Mouse (Mus musculus) forebrain, embryonic 11.5 days (tissue): ENCODE measurements at regions not wholly inside any gene's neighbourhood (a gene's known extent, or its start where the extent isn't known, plus 50 kb on each side); places are given as distances from the start of the nearest gene placed in this dataset.

Source experiments
- ATAC-seq: fragments of 200-750 bp; cut with Nextera tagmentation; replicated peaks from 2 replicates; pipeline ENCODE4 v1.8.0; 2017; ENCODE audit warnings: moderate TSS enrichment; ENCODE audit not compliant: low FRiP score
- DNase-seq: peaks from one replicate; pipeline ENCODE4 v3.0.0-alpha.2; 2017; ENCODE audit warnings: low spot score
- H3K27ac ChIP-seq: fragments of 300-500 bp; sonication (generic); 2 replicates; pipeline ENCODE4 v1.5.1; 2014; ENCODE audit warnings: low read depth, low read length
- H3K27me3 ChIP-seq: fragments of 300-500 bp; sonication (generic); 2 replicates; pipeline ENCODE4 v1.6.1; 2014; ENCODE audit warnings: mild to moderate bottlenecking, low read length, mixed read lengths; ENCODE audit not compliant: control insufficient read depth, insufficient read depth
- H3K36me3 ChIP-seq: fragments of 300-500 bp; sonication (generic); 2 replicates; pipeline ENCODE4 v1.6.1; 2014; ENCODE audit warnings: mild to moderate bottlenecking, low read length, moderate library complexity, mixed read lengths; ENCODE audit not compliant: control insufficient read depth, insufficient read depth
- H3K4me1 ChIP-seq: fragments of 300-500 bp; sonication (generic); replicated peaks from 2 replicates; pipeline ENCODE4 v1.6.1; 2014; ENCODE audit warnings: low read length, mixed read lengths; ENCODE audit not compliant: control insufficient read depth, insufficient read depth
- H3K4me2 ChIP-seq: fragments of 300-500 bp; sonication (generic); 2 replicates; pipeline ENCODE4 v1.6.1; 2014; ENCODE audit warnings: low read depth, mild to moderate bottlenecking, low read length, moderate library complexity, mixed read lengths; ENCODE audit not compliant: severe bottlenecking
- H3K4me3 ChIP-seq: fragments of 300-500 bp; sonication (generic); 2 replicates; pipeline ENCODE4 v1.5.1; 2014; ENCODE audit warnings: low read depth, low read length
- H3K9ac ChIP-seq: fragments of 300-500 bp; sonication (generic); 2 replicates; pipeline ENCODE4 v1.6.1; 2014; ENCODE audit warnings: low read length
- H3K9me3 ChIP-seq: fragments of 300-500 bp; sonication (generic); 2 replicates; pipeline ENCODE4 v1.6.1; 2016; ENCODE audit warnings: low read length, mixed read lengths; ENCODE audit not compliant: control insufficient read depth
- WGBS: fragments of 180-500 bp; shearing (Covaris S2); extraction: QIAGEN DNeasy Blood & Tissue Kit; methylation state at CpG from one replicate; pipeline ENCODE4 v1.1.7; 2014; 5-methylcytosine and 5-hydroxymethylcytosine counted together

DNA sequence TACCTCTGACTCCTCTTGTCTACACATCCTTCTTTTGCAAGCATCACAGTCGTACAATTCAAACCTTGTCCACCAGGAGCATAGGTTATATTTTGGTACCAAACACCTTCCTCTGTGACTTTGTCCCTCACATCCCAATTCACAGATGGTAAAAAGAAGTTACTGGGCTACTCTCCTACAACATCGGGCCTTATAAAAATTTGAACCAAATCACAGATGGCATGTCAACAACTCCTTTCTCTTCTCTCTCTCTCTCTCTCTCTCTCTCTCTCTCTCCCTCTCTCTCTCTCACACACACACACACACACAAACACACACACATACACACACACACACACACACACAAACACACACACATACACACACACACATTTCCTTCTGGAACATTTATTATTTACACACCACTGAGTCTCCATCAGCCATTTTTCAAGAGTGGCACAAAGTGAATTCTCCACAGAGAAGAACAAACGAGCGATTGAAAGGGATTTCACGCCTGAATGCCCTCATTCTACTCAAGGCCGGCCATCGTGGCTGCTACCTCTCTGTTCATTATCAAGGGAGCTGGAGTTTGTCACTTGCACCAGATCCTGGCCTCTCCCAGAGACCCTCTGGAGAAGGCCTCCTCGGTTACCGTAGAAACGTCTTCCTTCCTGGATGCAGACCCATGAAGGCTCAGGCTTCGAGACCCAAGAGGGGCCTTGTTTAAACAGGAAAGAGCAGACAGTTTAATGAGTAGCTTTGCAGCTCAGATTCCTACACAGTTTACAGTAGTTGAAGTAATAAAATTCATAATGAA, 314.7 kb upstream of the Gm12728 start:
- peak; percentile 89 for DNase-seq
- no peaks in the 10 kb centered on the region for H3K36me3 ChIP-seq
- no peak overlapping the region for H3K4me2 ChIP-seq
- H3K4me3 ChIP-seq: no peak overlapping the region
- H3K27ac ChIP-seq: peak overlapping the region; percentile 60; the same call in 1 of the 2 replicates
- peak; percentile 97 for ATAC-seq
- no peaks in the 10 kb centered on the region for H3K27me3 ChIP-seq
- no peaks in the 10 kb centered on the region for H3K9me3 ChIP-seq
- H3K9ac ChIP-seq: no peak overlapping the region
- WGBS: 10% methylated on average over 11 of the region's 11 CpGs
- peaks cover 11% of the 10 kb centered on the region; the same call in 1 of the 2 replicates for H3K4me1 ChIP-seq

DNA sequence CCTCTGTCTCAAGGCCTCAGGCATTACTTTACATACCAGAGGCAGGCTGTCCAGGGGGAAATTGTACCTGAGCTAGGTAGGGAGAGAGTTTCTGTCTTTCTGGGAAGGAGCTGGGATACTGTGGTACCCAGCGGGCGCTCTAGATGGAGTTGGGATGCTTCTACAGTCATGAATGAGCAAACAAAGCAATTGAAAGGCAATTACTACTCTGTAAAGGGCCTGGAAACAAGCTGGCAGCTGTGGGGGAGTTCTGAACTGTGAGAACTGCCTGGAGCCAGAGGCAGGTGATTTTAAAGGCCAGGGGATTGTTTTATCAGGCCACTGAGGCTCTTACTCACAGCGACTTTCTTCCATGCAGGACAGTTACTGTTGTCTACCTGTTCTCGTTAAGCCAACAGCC, 313.3 kb upstream of the Gm12728 start:
- Histone ChIP-seq H3K9ac (no peak overlapping the region), H3K4me1 (peaks cover 11% of the 10 kb centered on the region; the same call in 1 of the 2 replicates), H3K36me3 (no peaks in the 10 kb centered on the region), H3K4me2 (no peak overlapping the region), H3K4me3 (no peak overlapping the region), H3K9me3 (no peaks in the 10 kb centered on the region), H3K27me3 (no peaks in the 10 kb centered on the region), H3K27ac (peak overlapping the region; percentile 55)
- 0 out of 2 replicates have a peak, but pooled peaks have one; percentile 40 for ATAC-seq
- WGBS: 46% methylated on average over 4 of the region's 4 CpGs
- peak; percentile 53 for DNase-seq

DNA sequence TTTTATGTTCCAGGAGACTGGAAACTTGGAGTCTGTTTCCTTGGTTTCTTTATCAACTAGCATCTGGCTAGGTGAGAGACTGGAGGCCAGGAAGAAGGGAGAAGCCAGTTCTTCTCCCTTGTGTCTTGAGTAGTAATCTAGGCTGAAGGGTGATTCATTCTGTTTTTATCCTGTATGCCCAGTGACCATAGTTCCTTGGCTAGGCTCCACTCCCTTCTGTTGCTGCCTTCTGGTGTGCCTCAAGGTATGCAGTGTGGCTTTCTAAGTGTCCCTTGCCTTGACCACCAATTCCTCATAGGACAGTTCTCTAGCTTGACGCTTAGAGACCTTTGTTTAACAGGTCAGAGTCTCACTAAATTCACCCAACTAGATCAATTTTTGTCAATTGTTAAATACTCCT, 303.3 kb upstream of the Gm12728 start:
- Histone ChIP-seq H3K36me3 (no peaks in the 10 kb centered on the region), H3K4me1 (peaks cover 5% of the 10 kb centered on the region; the same call in 1 of the 2 replicates), H3K9ac (no peak overlapping the region), H3K27me3 (no peaks in the 10 kb centered on the region), H3K4me2 (no peak overlapping the region), H3K27ac (no peak overlapping the region), H3K4me3 (no peak overlapping the region), H3K9me3 (no peaks in the 10 kb centered on the region)
- DNase-seq (no peak), ATAC-seq (no peak)
- WGBS: 85% methylated on average over 1 of the region's 1 CpGs

DNA sequence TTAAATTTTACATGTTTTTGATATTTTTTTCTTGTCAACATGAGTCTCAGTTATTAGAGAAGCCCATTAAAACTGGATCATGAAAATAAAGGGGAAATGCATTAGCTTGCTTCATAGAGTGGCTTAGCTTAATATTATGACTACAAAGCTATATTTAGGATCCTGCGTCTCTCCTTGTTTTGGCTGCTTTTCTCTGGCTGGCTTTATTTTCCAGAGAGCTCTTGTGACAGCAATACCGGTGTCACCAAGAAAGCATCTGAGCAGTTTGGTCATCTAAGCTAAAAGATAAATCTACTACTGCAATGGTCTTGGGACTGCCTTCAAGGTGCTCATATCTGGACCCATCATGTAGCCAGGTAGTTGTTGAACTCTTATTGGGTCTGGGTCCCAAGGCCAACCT, 293.5 kb upstream of the Gm12728 start:
- Histone ChIP-seq H3K4me3 (no peak overlapping the region), H3K27ac (no peak overlapping the region), H3K4me2 (no peak overlapping the region), H3K4me1 (no peaks in the 10 kb centered on the region), H3K36me3 (no peaks in the 10 kb centered on the region), H3K9me3 (no peaks in the 10 kb centered on the region), H3K27me3 (no peaks in the 10 kb centered on the region), H3K9ac (no peak overlapping the region)
- no peak for ATAC-seq
- 92% methylated on average over 2 of the region's 2 CpGs for WGBS
- DNase-seq: no peak

DNA sequence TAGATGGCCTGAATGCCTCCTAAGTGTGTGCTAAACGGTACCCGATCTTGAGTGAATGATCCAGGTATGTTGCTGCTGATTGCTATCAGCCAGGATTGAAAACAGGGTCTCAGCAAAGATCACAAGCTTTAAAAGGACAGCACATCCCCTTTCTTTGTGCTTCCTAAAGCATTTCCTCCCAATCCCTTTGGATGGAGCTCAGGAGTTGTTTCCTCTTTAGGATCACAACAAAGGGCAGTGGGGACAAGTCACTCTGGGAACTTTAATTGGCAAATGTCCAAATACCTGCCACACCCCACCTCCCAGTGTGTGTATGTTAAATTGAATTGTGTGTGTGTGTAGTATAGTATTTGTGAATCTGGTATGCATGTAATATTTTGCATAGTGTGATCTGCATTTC, 283.5 kb upstream of the Gm12728 start:
- no peak for DNase-seq
- no peak for ATAC-seq
- Histone ChIP-seq H3K27me3 (no peaks in the 10 kb centered on the region), H3K9ac (no peak overlapping the region), H3K4me2 (no peak overlapping the region), H3K4me1 (no peaks in the 10 kb centered on the region), H3K27ac (no peak overlapping the region), H3K36me3 (no peaks in the 10 kb centered on the region), H3K4me3 (no peak overlapping the region), H3K9me3 (no peaks in the 10 kb centered on the region)
- WGBS: 62% methylated on average over 2 of the region's 2 CpGs

DNA sequence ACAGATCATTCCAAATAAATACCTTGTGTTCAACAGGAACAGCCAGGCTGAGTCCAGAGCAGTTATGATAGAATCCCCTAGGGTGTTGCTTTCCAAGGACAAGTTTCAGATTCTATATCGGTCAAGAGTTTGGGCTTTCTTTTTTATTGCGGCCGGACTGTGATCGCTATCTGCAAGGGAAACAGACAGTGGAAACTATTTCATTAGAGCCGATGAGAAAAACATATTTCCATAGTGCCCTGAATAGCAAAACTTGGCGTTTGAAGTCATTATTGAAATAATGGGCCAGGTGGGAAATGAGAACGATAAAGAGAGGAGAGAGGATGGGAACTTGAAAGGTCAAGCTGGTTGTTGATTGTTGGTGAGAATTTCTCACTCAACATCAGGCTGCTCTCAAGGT, 282.4 kb upstream of the Gm12728 start:
- Histone ChIP-seq H3K27ac (no peak overlapping the region), H3K9ac (no peak overlapping the region), H3K4me2 (no peak overlapping the region), H3K36me3 (no peaks in the 10 kb centered on the region), H3K27me3 (no peaks in the 10 kb centered on the region), H3K9me3 (no peaks in the 10 kb centered on the region), H3K4me1 (no peaks in the 10 kb centered on the region), H3K4me3 (no peak overlapping the region)
- DNase-seq: no peak
- ATAC-seq: no peak
- WGBS: 91% methylated on average over 7 of the region's 7 CpGs

DNA sequence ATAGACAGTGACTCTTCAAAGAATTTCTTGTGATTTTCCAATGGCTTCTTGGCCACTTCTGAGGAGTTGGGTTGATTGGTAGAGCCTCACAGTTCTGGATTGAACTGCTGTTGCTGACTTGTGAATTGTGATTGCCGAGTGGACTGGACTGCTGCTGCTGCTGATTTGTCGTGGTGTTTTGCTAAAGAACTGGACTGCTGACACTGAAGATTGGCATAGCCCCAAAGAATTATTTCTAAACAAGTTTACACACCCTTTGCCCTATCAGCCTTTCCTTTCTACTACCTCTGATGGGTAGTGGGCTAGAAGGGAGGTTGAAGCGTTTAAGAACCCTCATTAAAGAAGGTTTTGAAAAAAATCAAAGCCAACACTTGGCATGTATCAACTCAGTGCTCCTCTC, 280.6 kb upstream of the Gm12728 start:
- H3K4me2 ChIP-seq: no peak overlapping the region
- no peak overlapping the region for H3K9ac ChIP-seq
- H3K4me1 ChIP-seq: no peaks in the 10 kb centered on the region
- H3K9me3 ChIP-seq: no peaks in the 10 kb centered on the region
- 89% methylated on average over 3 of the region's 3 CpGs for WGBS
- H3K4me3 ChIP-seq: no peak overlapping the region
- no peaks in the 10 kb centered on the region for H3K27me3 ChIP-seq
- no peak for ATAC-seq
- H3K27ac ChIP-seq: no peak overlapping the region
- H3K36me3 ChIP-seq: no peaks in the 10 kb centered on the region
- no peak for DNase-seq

DNA sequence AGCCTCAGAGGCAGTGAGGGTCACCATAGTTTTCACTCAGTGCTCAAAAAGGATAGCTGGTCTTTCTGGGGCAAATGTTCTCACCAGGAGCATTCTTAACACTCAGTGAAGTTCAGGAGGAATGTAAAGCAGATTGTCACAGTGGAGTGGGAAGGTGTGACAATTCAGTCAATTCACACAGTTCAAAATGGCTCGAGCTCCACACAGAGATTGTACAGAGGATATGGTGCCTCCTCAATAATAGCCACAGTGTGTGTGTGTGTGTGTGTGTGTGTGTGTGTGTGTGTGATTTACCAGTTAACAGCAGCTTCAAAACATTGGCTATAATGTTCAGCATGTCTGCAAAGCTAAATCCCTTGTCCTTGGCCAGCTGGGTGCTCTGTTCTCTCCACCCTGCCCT, 279.3 kb upstream of the Gm12728 start:
- no peak overlapping the region for H3K4me3 ChIP-seq
- DNase-seq: no peak
- no peaks in the 10 kb centered on the region for H3K4me1 ChIP-seq
- WGBS: 67% methylated on average over 1 of the region's 1 CpGs
- no peak overlapping the region for H3K27ac ChIP-seq
- no peaks in the 10 kb centered on the region for H3K9me3 ChIP-seq
- no peak overlapping the region for H3K9ac ChIP-seq
- no peaks in the 10 kb centered on the region for H3K27me3 ChIP-seq
- H3K4me2 ChIP-seq: no peak overlapping the region
- H3K36me3 ChIP-seq: no peaks in the 10 kb centered on the region
- ATAC-seq: no peak

DNA sequence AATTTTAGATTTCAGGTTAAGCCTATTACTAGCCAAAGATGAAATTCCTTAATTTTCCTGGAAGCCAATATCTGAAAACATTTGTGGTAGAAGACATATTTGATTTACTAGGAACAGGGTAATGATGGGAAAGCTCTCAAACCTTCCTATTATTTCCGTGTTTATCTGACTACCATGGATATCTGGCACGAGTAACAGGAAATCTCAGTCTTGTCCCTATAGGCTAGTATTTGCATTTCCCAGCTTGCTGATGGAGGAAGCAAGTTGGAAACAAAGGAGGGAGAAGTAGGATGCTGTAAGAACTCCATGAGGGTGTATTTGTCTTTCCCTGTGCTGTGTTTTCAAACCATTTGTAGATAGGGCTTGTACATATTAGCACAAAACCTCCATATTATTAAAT, 264.5 kb upstream of the Gm12728 start:
- WGBS: 76% methylated on average over 2 of the region's 2 CpGs
- no peak overlapping the region for H3K4me3 ChIP-seq
- H3K27ac ChIP-seq: no peak overlapping the region
- no peaks in the 10 kb centered on the region for H3K36me3 ChIP-seq
- H3K4me2 ChIP-seq: no peak overlapping the region
- H3K4me1 ChIP-seq: no peaks in the 10 kb centered on the region
- H3K9ac ChIP-seq: no peak overlapping the region
- H3K27me3 ChIP-seq: no peaks in the 10 kb centered on the region
- no peaks in the 10 kb centered on the region for H3K9me3 ChIP-seq
- DNase-seq (no peak), ATAC-seq (no peak)
